8 mouse cellular contexts compared by ENCODE assay signal in the genomic region with DNA sequence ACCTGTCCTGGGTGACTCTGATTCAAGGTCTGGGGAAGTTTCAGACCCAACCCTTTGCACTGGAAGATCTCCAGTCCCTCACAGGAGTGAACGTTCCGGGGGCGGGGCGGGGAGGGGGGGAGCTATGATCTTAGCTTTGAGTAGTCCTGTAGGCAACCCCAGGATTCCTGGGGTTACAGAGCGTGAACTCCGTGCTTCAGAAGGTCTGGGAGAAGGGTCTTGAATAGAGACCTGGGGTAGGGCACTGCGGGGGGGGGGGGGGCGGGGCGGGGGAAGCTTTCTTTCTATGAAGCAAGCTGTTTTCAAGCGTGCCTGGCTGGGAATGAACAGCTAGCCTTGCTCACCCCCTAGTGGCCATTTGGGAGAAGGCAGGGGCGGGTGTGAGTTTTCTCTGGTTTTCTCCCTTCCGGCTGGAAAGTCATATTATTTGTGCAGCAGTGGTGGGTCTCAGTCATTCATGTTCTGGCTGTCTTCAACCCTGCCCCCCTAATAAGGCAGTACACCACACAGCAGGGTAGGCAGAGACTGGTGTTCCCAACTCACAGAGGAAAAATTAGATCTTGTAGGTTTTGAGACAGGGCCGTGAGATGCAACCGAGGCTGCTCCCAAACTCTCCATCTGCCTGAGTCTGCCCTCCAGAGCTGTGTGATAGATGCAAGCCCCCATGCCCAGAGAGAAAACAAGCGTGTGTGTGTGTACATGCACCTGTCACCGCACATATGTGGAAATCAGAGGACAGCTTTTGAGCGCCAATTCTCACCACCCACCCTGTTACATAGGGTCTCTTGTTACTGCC. TPM values are rescaled to one million over a fixed set of nuclear protein-coding genes. Genes with fewer than 3 reads are reported as not detected.
A peak's percentile ranks its signal among the peaks of the same experiment; 100 is the strongest.
DNase-seq lines count a peak whose midpoint lies in the region; ATAC-seq lines count a peak whose summit lies in the region.

No protein-coding gene starts in this region.

- H3K4me3 ChIP-seq in forebrain, embryonic 13.5 days: peak overlapping the region; percentile 12; the same call in 1 of the 2 replicates
- H3K4me3 ChIP-seq in liver, embryonic 16.5 days (ENCODE audit: low read depth, low read length): no peak overlapping the region
- peak overlapping the region; percentile 19; the same call in 1 of the 2 replicates for H3K4me3 ChIP-seq in neural tube, embryonic 14.5 days (ENCODE audit: low read depth, low read length)

- no peak overlapping the region for H3K27ac ChIP-seq in forebrain, embryonic 13.5 days
- H3K27ac ChIP-seq in liver, embryonic 16.5 days (ENCODE audit: low read length): no peak overlapping the region
- H3K27ac ChIP-seq in neural tube, embryonic 14.5 days (ENCODE audit: low read depth, low read length): no peak overlapping the region

- 0 out of 2 replicates have a peak overlapping the region, but pooled peaks have one; percentile 2 for H3K9ac ChIP-seq in forebrain, embryonic 13.5 days
- H3K9ac ChIP-seq in liver, embryonic 16.5 days (ENCODE audit: low read depth, low read length): no peak overlapping the region
- no peak overlapping the region; the same call in 1 of the 2 replicates for H3K9ac ChIP-seq in neural tube, embryonic 14.5 days (replicated peaks; ENCODE audit: low read depth, low read length)

- no peaks in the 10 kb centered on the region for H3K27me3 ChIP-seq in forebrain, embryonic 13.5 days
- no peaks in the 10 kb centered on the region for H3K27me3 ChIP-seq in liver, embryonic 16.5 days (ENCODE audit: control insufficient read depth, insufficient read depth, low read depth, low read length)
- H3K27me3 ChIP-seq in neural tube, embryonic 14.5 days (ENCODE audit: control insufficient read depth, insufficient read depth, low read length): no peaks in the 10 kb centered on the region

- peak; percentile 67 for ATAC-seq in CD4-positive, CD25-positive, alpha-beta regulatory T cell, adult 4 months
- ATAC-seq in forebrain, embryonic 13.5 days: peak; percentile 82
- peak; percentile 27; the same call in 1 of the 2 replicates for ATAC-seq in liver, embryonic 16.5 days (ENCODE audit: low read depth)
- ATAC-seq in neural tube, embryonic 14.5 days (ENCODE audit: low read depth): peak; percentile 79

- peak; percentile 62 for DNase-seq in c-Kit-positive CD71-negative TER-119-negative erythroid progenitor cells, embryonic 14.5 days (ENCODE audit: low read depth)
- peak; percentile 73 to 85 for DNase-seq in heart, postnatal 36 days
- DNase-seq in layer of hippocampus, adult 11-12 months (ENCODE audit: low spot score): peak; percentile 84
- peak; percentile 94 for DNase-seq in testis, postnatal 10 days (ENCODE audit: low spot score)

- H3K4me2 ChIP-seq in forebrain, embryonic 13.5 days: peak overlapping the region; percentile 53
- 0 out of 2 replicates have a peak overlapping the region, but pooled peaks have one; percentile 12 for H3K4me2 ChIP-seq in liver, embryonic 16.5 days (ENCODE audit: low read depth, low read length)
- H3K4me2 ChIP-seq in neural tube, embryonic 14.5 days (ENCODE audit: low read depth, low read length): peak overlapping the region; percentile 49

- no peaks in the 10 kb centered on the region for H3K36me3 ChIP-seq in forebrain, embryonic 13.5 days (ENCODE audit: poor library complexity, severe bottlenecking)
- no peaks in the 10 kb centered on the region for H3K36me3 ChIP-seq in liver, embryonic 16.5 days (ENCODE audit: control insufficient read depth, insufficient read depth)
- no peaks in the 10 kb centered on the region for H3K36me3 ChIP-seq in neural tube, embryonic 14.5 days (ENCODE audit: control insufficient read depth, insufficient read depth, low read length)

- no peaks in the 10 kb centered on the region for H3K9me3 ChIP-seq in forebrain, embryonic 13.5 days (replicated peaks)
- H3K9me3 ChIP-seq in liver, embryonic 16.5 days (replicated peaks; ENCODE audit: control insufficient read depth, low read length): no peaks in the 10 kb centered on the region
- H3K9me3 ChIP-seq in neural tube, embryonic 14.5 days (ENCODE audit: control insufficient read depth, low read length): no peaks in the 10 kb centered on the region

- WGBS in forebrain, embryonic 13.5 days: 21% methylated on average over 14 of the region's 17 CpGs
- WGBS in liver, embryonic 16.5 days (ENCODE audit: insufficient replicate concordance): 16% methylated on average over 17 of the region's 17 CpGs
- WGBS in neural tube, embryonic 14.5 days: 21% methylated on average over 15 of the region's 17 CpGs

- intact Hi-C loops in heart, postnatal 36 days (cut with DNase I): loop anchor here (1.0 to 5.0 kb wide), 3 partner anchors 71 to 424 kb away; no protein-coding TSS in a partner anchor

- H3K4me1 ChIP-seq in forebrain, embryonic 13.5 days: peaks cover 3% of the 10 kb centered on the region; the same call in 1 of the 2 replicates
- no peaks in the 10 kb centered on the region; the same call in 1 of the 2 replicates for H3K4me1 ChIP-seq in liver, embryonic 16.5 days (ENCODE audit: control insufficient read depth, low read depth, low read length)
- no peaks in the 10 kb centered on the region for H3K4me1 ChIP-seq in neural tube, embryonic 14.5 days (ENCODE audit: control insufficient read depth, insufficient read depth, low read length)

RNA-seq across cellular contexts. Expression of gene Serpina3n, which starts 12.0 kb away (rescaled TPM):
- polyA plus RNA-seq in CD4-positive, CD25-positive, alpha-beta regulatory T cell, adult 4 months (2017; shearing (Covaris generic)): not detected
- polyA plus RNA-seq in forebrain, embryonic 13.5 days (2015; fragmentation: Nextera tagmentation; extraction: Ambion mirVana): not detected in 2 replicates
- total RNA-seq in heart, postnatal 36 days (2021): 1 to 10 TPM; 5.7 to 8.2 TPM
- polyA plus RNA-seq in liver, embryonic 16.5 days (2015; fragmentation: Nextera tagmentation; extraction: Ambion mirVana): 4.0 and 4.1 TPM in 2 replicates
- 1.4 and 1.6 TPM in 2 replicates for polyA plus RNA-seq in neural tube, embryonic 14.5 days (2014; fragmentation: Nextera tagmentation; extraction: Ambion mirVana)

RNA-seq across cellular contexts. Expression of gene Gsc, which starts 54.6 kb away (rescaled TPM):
- polyA plus RNA-seq in CD4-positive, CD25-positive, alpha-beta regulatory T cell, adult 4 months (2017; shearing (Covaris generic)): not detected
- 0.42 TPM in 1 of 2 replicates, not detected in the other for polyA plus RNA-seq in forebrain, embryonic 13.5 days (2015; fragmentation: Nextera tagmentation; extraction: Ambion mirVana)
- not detected for total RNA-seq in heart, postnatal 36 days (2021)
- not detected in 2 replicates for polyA plus RNA-seq in liver, embryonic 16.5 days (2015; fragmentation: Nextera tagmentation; extraction: Ambion mirVana)
- polyA plus RNA-seq in neural tube, embryonic 14.5 days (2014; fragmentation: Nextera tagmentation; extraction: Ambion mirVana): not detected in 2 replicates

Comparison
In these comparisons a context has a peak if more than half of its experiments do, and no peak if none do; other contexts are left out.
1. ATAC-seq: peak in every context shown above with its lines; median percentile 82 in forebrain, embryonic 13.5 days; 79 in neural tube, embryonic 14.5 days; 67 in CD4-positive, CD25-positive, alpha-beta regulatory T cell, adult 4 months; 27 in liver, embryonic 16.5 days.